Mouse (Mus musculus): ENCODE measurements around the gene Tenm2. TPM values are rescaled to one million over a fixed set of nuclear protein-coding genes. Genes with fewer than 3 reads are reported as not detected.

The Tenm2 gene
- polyA plus RNA-seq, 1 experiment from 2014 or later: 3.2 TPM

DNA sequence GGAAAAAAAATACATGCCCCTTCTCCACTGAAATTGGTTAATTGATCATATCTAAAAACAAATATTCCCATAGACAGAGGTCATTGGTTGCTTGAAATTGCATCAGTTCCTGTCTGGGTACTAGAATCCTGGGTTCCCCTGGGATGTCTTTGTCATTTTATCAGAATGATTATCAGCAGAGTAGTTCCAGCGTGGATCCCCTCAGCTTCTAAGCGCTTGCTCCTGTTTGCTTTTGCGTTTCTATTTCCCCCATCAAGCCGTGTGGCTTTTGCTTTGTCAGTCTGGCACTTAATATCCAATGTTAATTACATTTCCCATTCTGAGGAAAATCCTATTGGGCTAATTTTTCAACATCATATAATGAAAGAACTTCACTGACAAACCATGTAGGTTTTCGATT is 561.6 kb downstream of the Tenm2 start:
- no peak overlapping the region for H3K9ac ChIP-seq (ENCODE audit: low read length)
- ATAC-seq (ENCODE audit: insufficient read depth, low FRiP score, low TSS enrichment) (no peak), DNase-seq (ENCODE audit: low spot score) (no peak)
- H3K4me2 ChIP-seq (ENCODE audit: low read depth): no peak overlapping the region
- no peaks in the 10 kb centered on the region for H3K27me3 ChIP-seq (ENCODE audit: control insufficient read depth, insufficient read depth, low read length)
- no peak overlapping the region for H3K4me3 ChIP-seq (ENCODE audit: low read depth, low read length)
- H3K4me1 ChIP-seq (ENCODE audit: control insufficient read depth, insufficient read depth, low read length): 0 out of 2 replicates have a peak, but pooled peaks cover 2% of the 10 kb centered on the region
- H3K27ac ChIP-seq (ENCODE audit: low read depth, low read length): no peak overlapping the region
- 68% methylated on average over 5 of the region's 5 CpGs for WGBS
- H3K36me3 ChIP-seq (ENCODE audit: control insufficient read depth, insufficient read depth, low read length): no peaks in the 10 kb centered on the region
- H3K9me3 ChIP-seq (ENCODE audit: control insufficient read depth, low read length): no peaks in the 10 kb centered on the region

DNA sequence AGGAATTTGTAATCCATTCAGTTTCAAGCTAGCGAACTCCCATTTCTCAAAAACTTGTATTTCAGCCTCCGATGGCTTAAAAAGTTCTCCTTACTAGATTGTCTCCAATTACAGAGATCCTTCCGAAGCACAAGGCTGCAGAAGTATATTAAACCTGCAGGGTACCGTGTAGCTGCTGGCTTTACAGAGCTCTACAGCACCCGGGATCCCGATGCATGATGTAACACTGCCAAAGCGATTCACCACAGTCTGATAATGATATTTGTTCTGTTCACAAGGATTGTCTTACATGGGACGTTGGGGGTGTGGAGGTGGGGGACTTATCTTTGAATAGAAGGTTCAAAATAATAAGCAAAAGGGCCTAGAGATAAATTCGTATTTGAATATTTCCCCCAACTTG is 564.6 kb downstream of the Tenm2 start:
- no peak for ATAC-seq (ENCODE audit: insufficient read depth, low FRiP score, low TSS enrichment)
- H3K27me3 ChIP-seq (ENCODE audit: control insufficient read depth, insufficient read depth, low read length): no peaks in the 10 kb centered on the region
- WGBS: 88% methylated on average over 9 of the region's 9 CpGs
- H3K4me3 ChIP-seq (ENCODE audit: low read depth, low read length): no peak overlapping the region
- no peak overlapping the region for H3K27ac ChIP-seq (ENCODE audit: low read depth, low read length)
- no peak for DNase-seq (ENCODE audit: low spot score)
- no peak overlapping the region for H3K4me2 ChIP-seq (ENCODE audit: low read depth)
- no peaks in the 10 kb centered on the region for H3K4me1 ChIP-seq (ENCODE audit: control insufficient read depth, insufficient read depth, low read length)
- no peak overlapping the region for H3K9ac ChIP-seq (ENCODE audit: low read length)
- H3K36me3 ChIP-seq (ENCODE audit: control insufficient read depth, insufficient read depth, low read length): no peaks in the 10 kb centered on the region
- H3K9me3 ChIP-seq (ENCODE audit: control insufficient read depth, low read length): no peaks in the 10 kb centered on the region

DNA sequence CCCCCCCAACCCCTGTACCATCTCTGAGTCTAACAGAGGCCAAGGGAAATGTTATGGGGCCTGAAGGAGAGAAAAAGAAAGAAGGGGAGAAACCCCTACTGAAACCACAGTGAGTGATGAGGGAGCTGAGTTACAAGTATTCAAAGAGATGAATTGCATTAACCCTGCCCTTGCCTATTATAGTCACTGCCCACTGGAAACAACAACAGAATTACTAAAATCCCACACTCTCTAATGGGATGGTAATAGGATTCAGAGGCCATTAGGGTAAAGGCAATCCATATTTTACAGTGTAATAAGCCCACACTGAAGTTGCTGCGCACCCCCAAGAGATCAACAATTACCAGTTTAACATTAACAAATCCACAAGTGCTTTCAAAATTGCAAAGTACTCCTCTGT is 571.7 kb downstream of the Tenm2 start:
- WGBS: 76% methylated on average over 1 of the region's 1 CpGs
- Histone ChIP-seq H3K4me2 (ENCODE audit: low read depth) (no peak overlapping the region), H3K27ac (ENCODE audit: low read depth, low read length) (no peak overlapping the region)

DNA sequence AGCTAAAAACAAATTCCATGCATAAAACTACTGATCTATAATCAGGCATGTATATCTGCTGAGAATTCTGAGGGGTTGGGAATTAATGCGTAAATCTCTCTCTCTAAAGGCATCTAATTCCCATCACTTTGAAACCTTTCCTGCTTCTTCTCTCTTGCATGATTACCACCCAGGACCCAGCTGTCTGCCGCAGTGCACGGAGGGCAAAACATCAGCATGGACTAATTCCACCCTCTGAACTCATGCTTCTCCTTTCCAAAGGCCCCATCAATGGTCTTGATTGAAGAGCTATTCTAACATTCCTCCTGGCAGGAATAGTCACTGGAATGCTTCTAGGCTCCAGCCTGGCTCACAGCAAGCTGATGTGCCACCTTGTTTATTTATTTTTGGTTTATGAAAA is 572.2 kb downstream of the Tenm2 start:
- Histone ChIP-seq H3K4me1 (ENCODE audit: control insufficient read depth, insufficient read depth, low read length) (no peaks in the 10 kb centered on the region), H3K4me2 (ENCODE audit: low read depth) (no peak overlapping the region), H3K9ac (ENCODE audit: low read length) (no peak overlapping the region), H3K36me3 (ENCODE audit: control insufficient read depth, insufficient read depth, low read length) (no peaks in the 10 kb centered on the region), H3K27me3 (ENCODE audit: control insufficient read depth, insufficient read depth, low read length) (no peaks in the 10 kb centered on the region), H3K27ac (ENCODE audit: low read depth, low read length) (no peak overlapping the region), H3K9me3 (ENCODE audit: control insufficient read depth, low read length) (no peaks in the 10 kb centered on the region), H3K4me3 (ENCODE audit: low read depth, low read length) (no peak overlapping the region)
- 55% methylated on average over 3 of the region's 3 CpGs for WGBS
- ATAC-seq (ENCODE audit: insufficient read depth, low FRiP score, low TSS enrichment) (no peak), DNase-seq (ENCODE audit: low spot score) (no peak)

More for the DNA sequence above, 571.7 kb downstream of the Tenm2 start:
- H3K9ac ChIP-seq (ENCODE audit: low read length): no peak overlapping the region
- no peaks in the 10 kb centered on the region for H3K4me1 ChIP-seq (ENCODE audit: control insufficient read depth, insufficient read depth, low read length)
- no peak for ATAC-seq (ENCODE audit: insufficient read depth, low FRiP score, low TSS enrichment)
- no peaks in the 10 kb centered on the region for H3K27me3 ChIP-seq (ENCODE audit: control insufficient read depth, insufficient read depth, low read length)
- H3K4me3 ChIP-seq (ENCODE audit: low read depth, low read length): no peak overlapping the region
- no peaks in the 10 kb centered on the region for H3K36me3 ChIP-seq (ENCODE audit: control insufficient read depth, insufficient read depth, low read length)
- DNase-seq (ENCODE audit: low spot score): no peak
- H3K9me3 ChIP-seq (ENCODE audit: control insufficient read depth, low read length): no peaks in the 10 kb centered on the region

DNA sequence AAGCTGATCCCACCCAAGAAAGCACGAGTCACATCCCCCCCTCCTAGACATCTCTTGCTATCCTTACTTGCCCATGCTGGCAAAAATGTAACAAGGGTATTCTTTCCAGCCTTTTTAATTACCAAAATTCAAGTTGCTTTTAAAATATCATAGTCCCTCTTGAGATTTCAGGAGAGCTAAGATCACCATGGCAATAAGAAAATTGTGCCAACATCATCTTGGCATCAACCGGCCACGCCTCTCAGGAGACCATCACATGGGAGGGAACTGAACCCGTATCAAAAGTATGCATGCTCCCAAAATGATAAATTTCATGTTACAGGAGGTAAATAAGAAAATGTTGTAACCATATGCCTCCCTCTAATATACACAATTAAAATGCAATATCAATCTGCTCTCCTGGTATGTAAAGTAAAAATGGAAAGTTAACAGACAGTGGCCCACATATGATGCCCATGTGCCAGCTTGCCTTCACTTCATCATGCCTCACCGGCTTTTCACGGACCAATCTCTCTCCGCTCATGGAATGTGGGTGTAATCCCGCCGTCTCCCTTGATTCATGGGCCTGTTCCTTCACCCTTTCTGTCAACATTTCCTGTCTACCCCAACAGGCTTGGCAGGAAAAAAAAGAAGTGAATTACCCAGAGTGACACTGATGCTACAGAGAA is 582.0 kb downstream of the Tenm2 start:
- ATAC-seq (ENCODE audit: insufficient read depth, low FRiP score, low TSS enrichment) (no peak), DNase-seq (ENCODE audit: low spot score) (no peak)
- Histone ChIP-seq H3K4me3 (ENCODE audit: low read depth, low read length) (no peak overlapping the region), H3K4me2 (ENCODE audit: low read depth) (no peak overlapping the region), H3K4me1 (ENCODE audit: control insufficient read depth, insufficient read depth, low read length) (no peaks in the 10 kb centered on the region), H3K27me3 (ENCODE audit: control insufficient read depth, insufficient read depth, low read length) (no peaks in the 10 kb centered on the region), H3K9me3 (ENCODE audit: control insufficient read depth, low read length) (no peaks in the 10 kb centered on the region), H3K27ac (ENCODE audit: low read depth, low read length) (no peak overlapping the region), H3K9ac (ENCODE audit: low read length) (no peak overlapping the region), H3K36me3 (ENCODE audit: control insufficient read depth, insufficient read depth, low read length) (no peaks in the 10 kb centered on the region)
- WGBS: 77% methylated on average over 9 of the region's 9 CpGs

DNA sequence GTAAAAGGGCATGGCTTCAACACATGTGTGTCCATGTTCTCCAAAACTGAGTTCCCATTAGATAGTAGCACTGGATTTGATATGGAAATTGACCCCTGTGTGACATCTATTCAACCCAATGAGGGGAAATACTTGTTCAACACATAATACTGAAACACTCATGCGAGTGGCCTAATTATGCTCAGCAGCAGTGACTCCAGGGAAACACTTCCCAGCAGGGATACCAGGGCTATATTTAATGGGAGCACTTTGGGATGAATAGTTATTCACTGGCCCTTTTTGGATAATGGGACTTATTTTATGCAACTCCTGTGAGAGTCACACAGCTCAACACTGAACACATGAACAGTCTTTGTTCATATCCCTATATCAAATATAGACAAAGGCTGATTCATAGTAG is 588.6 kb downstream of the Tenm2 start:
- H3K36me3 ChIP-seq (ENCODE audit: control insufficient read depth, insufficient read depth, low read length): no peaks in the 10 kb centered on the region
- no peaks in the 10 kb centered on the region for H3K27me3 ChIP-seq (ENCODE audit: control insufficient read depth, insufficient read depth, low read length)
- WGBS: 68% methylated on average over 1 of the region's 1 CpGs
- no peaks in the 10 kb centered on the region for H3K9me3 ChIP-seq (ENCODE audit: control insufficient read depth, low read length)
- ATAC-seq (ENCODE audit: insufficient read depth, low FRiP score, low TSS enrichment): no peak
- no peak overlapping the region for H3K27ac ChIP-seq (ENCODE audit: low read depth, low read length)
- no peak for DNase-seq (ENCODE audit: low spot score)
- no peak overlapping the region for H3K4me3 ChIP-seq (ENCODE audit: low read depth, low read length)
- H3K4me2 ChIP-seq (ENCODE audit: low read depth): no peak overlapping the region
- H3K9ac ChIP-seq (ENCODE audit: low read length): no peak overlapping the region
- H3K4me1 ChIP-seq (ENCODE audit: control insufficient read depth, insufficient read depth, low read length): no peaks in the 10 kb centered on the region

DNA sequence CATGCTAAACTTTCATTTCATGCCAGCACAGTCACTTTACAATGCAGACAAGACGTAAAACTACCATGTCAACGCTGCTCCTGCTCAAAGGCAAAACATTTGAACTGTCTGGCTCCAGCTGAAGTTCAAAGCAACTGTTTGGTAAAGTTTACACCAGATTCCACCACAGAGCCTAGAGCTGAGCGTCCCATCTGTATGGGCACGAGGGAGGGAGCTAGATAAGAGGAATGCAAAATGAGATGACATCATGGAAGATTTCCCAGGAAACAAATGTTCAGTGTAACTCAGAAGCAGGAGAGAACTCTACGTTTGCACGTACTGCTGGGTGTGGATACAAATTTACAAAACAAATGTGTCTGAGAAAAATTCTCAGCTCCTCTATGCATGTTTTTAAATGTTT is 600.7 kb downstream of the Tenm2 start:
- DNase-seq (ENCODE audit: low spot score) (no peak), ATAC-seq (ENCODE audit: insufficient read depth, low FRiP score, low TSS enrichment) (no peak)
- H3K4me1 ChIP-seq (ENCODE audit: control insufficient read depth, insufficient read depth, low read length): no peaks in the 10 kb centered on the region
- no peak overlapping the region for H3K4me3 ChIP-seq (ENCODE audit: low read depth, low read length)
- H3K27ac ChIP-seq (ENCODE audit: low read depth, low read length): no peak overlapping the region
- H3K9ac ChIP-seq (ENCODE audit: low read length): no peak overlapping the region
- WGBS: 48% methylated on average over 6 of the region's 6 CpGs
- no peaks in the 10 kb centered on the region for H3K27me3 ChIP-seq (ENCODE audit: control insufficient read depth, insufficient read depth, low read length)
- no peaks in the 10 kb centered on the region for H3K9me3 ChIP-seq (ENCODE audit: control insufficient read depth, low read length)
- H3K36me3 ChIP-seq (ENCODE audit: control insufficient read depth, insufficient read depth, low read length): no peaks in the 10 kb centered on the region
- H3K4me2 ChIP-seq (ENCODE audit: low read depth): no peak overlapping the region

DNA sequence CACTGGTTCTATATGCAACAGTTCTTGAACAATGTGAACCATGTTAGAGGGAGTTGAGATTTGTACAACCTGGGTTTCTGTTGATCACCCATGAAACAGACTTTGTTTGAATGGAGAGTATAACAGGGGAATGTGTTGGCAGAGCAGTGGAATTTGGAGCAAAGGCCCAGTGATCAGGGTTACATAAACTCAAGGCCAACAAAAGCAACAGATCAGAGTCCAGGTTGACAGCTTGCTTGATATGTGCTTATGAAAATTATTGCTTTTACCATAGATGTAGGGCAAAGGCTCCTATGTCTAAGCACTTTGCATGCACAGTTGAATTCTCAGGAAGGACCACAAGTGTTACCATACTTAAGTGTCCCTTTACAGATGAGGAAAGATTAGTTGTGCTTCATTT is 603.6 kb downstream of the Tenm2 start:
- Histone ChIP-seq H3K9ac (ENCODE audit: low read length) (no peak overlapping the region), H3K4me1 (ENCODE audit: control insufficient read depth, insufficient read depth, low read length) (no peaks in the 10 kb centered on the region)
- no peak for ATAC-seq (ENCODE audit: insufficient read depth, low FRiP score, low TSS enrichment)

DNA sequence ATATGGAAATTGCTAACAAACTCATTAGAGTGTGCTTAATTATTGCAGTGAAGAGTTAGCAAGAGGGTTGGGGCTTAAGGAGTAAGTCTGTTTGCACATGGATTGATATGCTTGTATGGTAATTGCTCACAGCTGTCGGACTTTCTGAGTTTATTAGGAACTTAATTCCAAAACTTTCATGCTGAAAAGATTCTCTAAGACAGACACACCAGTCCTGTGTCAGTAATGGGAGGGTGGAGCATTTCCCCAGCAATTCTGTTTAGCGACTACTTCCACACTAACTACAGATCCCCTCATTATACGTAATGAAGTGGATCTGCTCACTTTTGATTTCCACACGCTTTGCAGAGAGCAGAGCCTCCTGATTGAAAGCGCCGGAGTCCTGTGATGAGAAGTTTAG is 622.0 kb downstream of the Tenm2 start:
- WGBS: 91% methylated on average over 6 of the region's 6 CpGs
- no peak overlapping the region for H3K27ac ChIP-seq (ENCODE audit: low read depth, low read length)
- ATAC-seq (ENCODE audit: insufficient read depth, low FRiP score, low TSS enrichment): no peak
- H3K36me3 ChIP-seq (ENCODE audit: control insufficient read depth, insufficient read depth, low read length): no peaks in the 10 kb centered on the region
- no peak for DNase-seq (ENCODE audit: low spot score)
- H3K27me3 ChIP-seq (ENCODE audit: control insufficient read depth, insufficient read depth, low read length): no peaks in the 10 kb centered on the region
- no peaks in the 10 kb centered on the region for H3K4me1 ChIP-seq (ENCODE audit: control insufficient read depth, insufficient read depth, low read length)
- H3K4me3 ChIP-seq (ENCODE audit: low read depth, low read length): no peak overlapping the region
- H3K9ac ChIP-seq (ENCODE audit: low read length): no peak overlapping the region
- no peak overlapping the region for H3K4me2 ChIP-seq (ENCODE audit: low read depth)
- no peaks in the 10 kb centered on the region for H3K9me3 ChIP-seq (ENCODE audit: control insufficient read depth, low read length)

More for the DNA sequence above, 603.6 kb downstream of the Tenm2 start:
- Histone ChIP-seq H3K36me3 (ENCODE audit: control insufficient read depth, insufficient read depth, low read length) (no peaks in the 10 kb centered on the region), H3K4me2 (ENCODE audit: low read depth) (no peak overlapping the region), H3K9me3 (ENCODE audit: control insufficient read depth, low read length) (no peaks in the 10 kb centered on the region), H3K4me3 (ENCODE audit: low read depth, low read length) (no peak overlapping the region), H3K27me3 (ENCODE audit: control insufficient read depth, insufficient read depth, low read length) (no peaks in the 10 kb centered on the region), H3K27ac (ENCODE audit: low read depth, low read length) (no peak overlapping the region)
- no peak for DNase-seq (ENCODE audit: low spot score)
